Mouse (Mus musculus) bone marrow macrophage, adult 2 months (primary cell): ENCODE data around the gene Tex19.1.

Experiments used
- CTCF ChIP-seq: IDR thresholded peaks from 2 replicates; pipeline ENCODE4 v1.5.1; 2012; ENCODE audit warnings: low read depth, mild to moderate bottlenecking, low read length, moderate library complexity
- POLR2A ChIP-seq: IDR thresholded peaks from 2 replicates; pipeline ENCODE4 v1.6.1; 2012; ENCODE audit warnings: mild to moderate bottlenecking, low read depth, low read length, borderline replicate concordance

DNA sequence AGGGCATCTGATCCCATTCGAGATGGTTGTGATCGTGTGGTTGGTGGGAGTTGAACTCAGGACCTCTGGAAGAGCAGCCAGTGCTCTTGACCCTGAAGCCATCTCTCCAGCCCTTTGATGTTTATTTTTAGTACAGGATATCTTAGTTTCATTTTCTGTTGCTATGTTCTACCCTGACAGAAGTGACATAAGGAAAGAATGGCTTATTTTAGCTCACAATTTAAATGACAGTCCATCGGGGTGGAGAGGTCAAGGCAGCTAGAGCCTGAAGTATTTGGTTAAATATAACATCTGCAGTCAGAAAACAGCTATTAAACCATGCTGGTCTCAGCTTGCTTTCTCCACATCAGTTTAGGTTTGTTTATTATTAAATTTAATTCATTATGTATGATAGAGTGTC lies 24.8 kb upstream of the Tex19.1 start:
- TF ChIP-seq CTCF = no peak
- TF ChIP-seq POLR2A = no peak
